In genomic region chrX:166173796-166174195, GRCm38 (mm10) we compare ENCODE assay signal across 9 mouse cellular contexts. TPM values are rescaled to one million over a fixed set of nuclear protein-coding genes. Genes with fewer than 3 reads are reported as not detected.
DNase-seq lines count a peak whose midpoint lies in the region; ATAC-seq lines count a peak whose summit lies in the region.
"Had no signal": no experiment of that assay in that cellular context is flagged by ENCODE, and none has a peak within 500 bp of the region (broad histone marks: within the 10 kb centered on the region; RNA-seq: fewer than 3 reads in every experiment).

No protein-coding gene starts in this region.

- no peaks in the 10 kb centered on the region for H3K9me3 ChIP-seq in neural tube, embryonic 11.5 days (ENCODE audit: control insufficient read depth, low read length)
- H3K9me3 ChIP-seq in hindbrain, embryonic 13.5 days, result no peaks in the 10 kb centered on the region
- no peaks in the 10 kb centered on the region for H3K9me3 ChIP-seq in midbrain, embryonic 10.5 days (replicated peaks)
- H3K9me3 ChIP-seq: heart, embryonic 13.5 days had no signal

- no peaks in the 10 kb centered on the region for H3K36me3 ChIP-seq in neural tube, embryonic 11.5 days (ENCODE audit: control insufficient read depth, insufficient read depth, low read length)
- no peaks in the 10 kb centered on the region for H3K36me3 ChIP-seq in hindbrain, embryonic 13.5 days
- H3K36me3 ChIP-seq in midbrain, embryonic 10.5 days, result 0 out of 2 replicates have a peak, but pooled peaks cover 5% of the 10 kb centered on the region
- H3K36me3 ChIP-seq: heart, embryonic 13.5 days had no signal

- intact Hi-C loops in gastrocnemius, postnatal 14 days (cut with DNase I; ENCODE audit: low total_unique reads), result no loop called here

- peak; percentile 48 for DNase-seq in neural tube, embryonic 11.5 days (ENCODE audit: low spot score)
- DNase-seq in neural tube, embryonic 10.5 days (ENCODE audit: extremely low spot score, low spot score), result no peak
- DNase-seq in midbrain, embryonic 10.5 days (ENCODE audit: low spot score), result no peak
- no peak for DNase-seq in T-cell, adult 2 months (ENCODE audit: low spot score)
- no peak for DNase-seq in spleen, adult 18-20 months
- DNase-seq in gastrocnemius, postnatal 14 days, result no peak

- WGBS in neural tube, embryonic 11.5 days, result 52% methylated on average over 7 of the region's 7 CpGs
- 23% methylated on average over 7 of the region's 7 CpGs for WGBS in hindbrain, embryonic 13.5 days
- WGBS in midbrain, embryonic 10.5 days, result 62% methylated on average over 7 of the region's 7 CpGs

- H3K4me3 ChIP-seq in neural tube, embryonic 11.5 days (ENCODE audit: low read depth, low read length), result no peak overlapping the region
- no peak overlapping the region for H3K4me3 ChIP-seq in hindbrain, embryonic 13.5 days
- H3K4me3 ChIP-seq in midbrain, embryonic 10.5 days, result no peak overlapping the region
- H3K4me3 ChIP-seq: heart, embryonic 13.5 days had no signal

- peaks cover 3% of the 10 kb centered on the region; the same call in 1 of the 2 replicates for H3K4me1 ChIP-seq in neural tube, embryonic 11.5 days (ENCODE audit: control insufficient read depth, insufficient read depth, low read length)
- H3K4me1 ChIP-seq in hindbrain, embryonic 13.5 days (replicated peaks), result peaks cover 18% of the 10 kb centered on the region
- peaks cover 19% of the 10 kb centered on the region for H3K4me1 ChIP-seq in midbrain, embryonic 10.5 days

- no peak overlapping the region for H3K4me2 ChIP-seq in neural tube, embryonic 11.5 days (ENCODE audit: low read depth)
- H3K4me2 ChIP-seq in hindbrain, embryonic 13.5 days, result no peak overlapping the region
- H3K4me2 ChIP-seq: heart, embryonic 13.5 days had no signal

- ATAC-seq in neural tube, embryonic 11.5 days (ENCODE audit: insufficient read depth, low FRiP score, low TSS enrichment), result peak; percentile 35
- 0 out of 2 replicates have a peak, but pooled peaks have one; percentile 9 for ATAC-seq in hindbrain, embryonic 13.5 days (ENCODE audit: low FRiP score)
- ATAC-seq in CD4-positive, CD25-positive, alpha-beta regulatory T cell, adult 4 months, result no peak

- peak overlapping the region; percentile 39; the same call in 1 of the 2 replicates for H3K27ac ChIP-seq in neural tube, embryonic 11.5 days (ENCODE audit: low read depth, low read length)
- H3K27ac ChIP-seq in hindbrain, embryonic 13.5 days, result peak overlapping the region; percentile 74
- H3K27ac ChIP-seq in midbrain, embryonic 10.5 days (replicated peaks), result peak overlapping the region; percentile 55; the same call in 1 of the 2 replicates
- H3K27ac ChIP-seq: heart, embryonic 13.5 days had no signal

- no peaks in the 10 kb centered on the region for H3K27me3 ChIP-seq in neural tube, embryonic 11.5 days (ENCODE audit: control insufficient read depth, insufficient read depth, low read length)
- H3K27me3 ChIP-seq in hindbrain, embryonic 13.5 days, result no peaks in the 10 kb centered on the region
- H3K27me3 ChIP-seq in midbrain, embryonic 10.5 days (ENCODE audit: low read depth, poor library complexity, severe bottlenecking), result peaks cover 56% of the 10 kb centered on the region
- H3K27me3 ChIP-seq: heart, embryonic 13.5 days had no signal

- H3K9ac ChIP-seq in neural tube, embryonic 11.5 days (ENCODE audit: low read length), result no peak overlapping the region
- no peak overlapping the region for H3K9ac ChIP-seq in hindbrain, embryonic 13.5 days
- H3K9ac ChIP-seq: heart, embryonic 13.5 days had no signal

RNA-seq across cellular contexts. Expression of gene Gemin8, which starts 3.5 kb away (rescaled TPM):
- 15.0 and 15.4 TPM in 2 replicates for polyA plus RNA-seq in neural tube, embryonic 11.5 days (2014; fragmentation: Nextera tagmentation; extraction: Ambion mirVana)
- 7.5 and 9.7 TPM in 2 replicates for polyA plus RNA-seq in hindbrain, embryonic 13.5 days (2015; fragmentation: Nextera tagmentation; extraction: Ambion mirVana)
- polyA plus RNA-seq in midbrain, embryonic 10.5 days (2016; fragmentation: Nextera tagmentation; extraction: Ambion mirVana), result 17.7 and 19.6 TPM in 2 replicates
- polyA plus RNA-seq in CD4-positive, CD25-positive, alpha-beta regulatory T cell, adult 4 months (2017; shearing (Covaris generic)), result 10 to 100 TPM; 21.4 to 30.8 TPM
- total RNA-seq in gastrocnemius, postnatal 14 days (2021), result 1 to 10 TPM; 1.3 to 1.5 TPM
